Mouse (Mus musculus) cerebellum, adult (tissue): ENCODE results near the gene Plk1.

Experiments used
- ATAC-seq: cut with Nextera tagmentation; 2 replicates; pipeline ENCODE4 v1.9.2; 2017; ENCODE audit warnings: mild to moderate bottlenecking, moderate library complexity, mixed read lengths; ENCODE audit not compliant: insufficient number of reproducible peaks, low FRiP score, low TSS enrichment

Gene Plk1

GRCm38 (mm10) chr7:122158915-122159902 lies at the start of gene Plk1:
Plk1 (plus strand) TSS chr7:122159439.
- ATAC-seq, result peak; percentile 85

DNA sequence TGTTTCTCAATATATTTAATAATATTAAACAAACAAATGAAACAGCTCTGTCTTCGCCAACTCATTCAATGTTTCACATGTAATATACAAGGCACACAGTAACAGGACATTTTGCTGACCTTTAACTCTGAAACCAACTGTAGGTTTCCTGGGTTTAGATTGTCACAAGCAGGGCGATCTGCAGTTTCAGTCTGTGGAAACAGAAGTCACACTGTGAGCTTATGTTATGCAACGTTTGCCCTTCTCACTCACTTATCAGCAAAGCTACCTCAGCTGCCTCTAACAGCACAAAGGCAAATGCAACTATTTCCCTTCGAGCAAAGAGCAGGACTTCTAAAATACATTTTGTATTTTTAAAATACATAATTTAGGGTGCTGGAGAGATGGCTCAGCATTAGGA lies 35.7 kb upstream of the Plk1 start:
- ATAC-seq, result no peak

DNA sequence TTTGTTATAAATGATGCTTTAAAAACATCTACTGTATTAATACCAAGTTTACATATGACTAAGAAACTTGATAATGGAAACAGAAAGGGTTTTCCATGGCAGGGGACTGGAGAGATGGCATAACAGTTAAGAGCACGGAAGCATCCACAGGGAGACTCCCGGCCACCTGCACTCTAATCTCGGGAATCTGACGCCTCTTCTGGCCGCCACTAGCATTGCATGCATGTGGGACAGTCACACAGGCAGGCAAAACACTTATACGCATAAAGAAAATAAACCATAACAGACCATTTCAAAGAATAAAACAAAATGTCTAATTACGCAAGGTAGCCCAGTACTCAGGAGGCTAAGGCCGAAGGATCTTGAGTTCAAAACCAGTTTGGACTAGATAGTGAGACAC lies 33.6 kb upstream of the Plk1 start:
- no peak for ATAC-seq

GRCm38 (mm10) chr7:122126946-122127345 lies 32.3 kb upstream of the Plk1 start:
- no peak for ATAC-seq

GRCm38 (mm10) chr7:122131834-122132233 lies 27.4 kb upstream of the Plk1 start:
- ATAC-seq, result no peak

- ATAC-seq, result peak; percentile 97
Observed at GRCm38 (mm10) chr7:122132497-122133337, 26.5 kb upstream of the Plk1 start, which contains the start of the genes Palb2 and Dctn5. Palb2 (minus strand) TSS chr7:122132985. Dctn5 (plus strand) TSS chr7:122133041.

DNA sequence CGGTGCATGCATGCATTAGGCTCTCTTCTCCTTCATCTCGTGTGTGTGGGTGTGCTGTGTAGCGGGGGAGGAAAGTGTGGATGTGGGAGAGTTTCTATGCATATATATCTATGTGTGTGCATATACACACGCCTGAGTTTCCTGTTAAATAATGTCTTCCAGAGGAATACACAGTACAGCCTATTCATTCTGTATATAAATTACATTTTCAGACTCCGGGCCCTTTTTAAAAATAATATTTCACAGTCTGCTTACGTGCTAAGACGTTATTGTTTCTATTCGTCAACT lies 26.0 kb upstream of the Plk1 start:
- ATAC-seq, result no peak

DNA sequence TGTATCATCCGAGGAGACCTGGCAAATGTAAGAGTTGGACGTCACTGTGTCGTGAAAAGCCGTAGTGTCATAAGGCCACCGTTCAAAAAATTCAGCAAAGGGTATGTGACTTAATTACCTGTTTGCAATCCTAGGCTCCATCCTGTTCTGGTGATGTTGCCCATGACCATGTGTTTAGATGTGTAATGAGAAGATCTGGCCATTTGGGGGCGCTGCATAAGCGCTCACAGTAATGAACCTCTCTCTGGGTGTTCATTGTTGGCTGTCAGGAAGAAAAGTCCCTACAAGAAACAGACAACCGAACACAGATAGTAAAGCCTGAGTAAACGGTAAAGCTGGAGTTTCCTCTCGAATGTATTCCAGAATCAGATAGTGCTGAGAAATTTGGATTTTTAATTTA lies 24.2 kb upstream of the Plk1 start:
- ATAC-seq, result no peak

- ATAC-seq, result no peak
Observed at GRCm38 (mm10) chr7:122137071-122137470, 22.2 kb upstream of the Plk1 start.

DNA sequence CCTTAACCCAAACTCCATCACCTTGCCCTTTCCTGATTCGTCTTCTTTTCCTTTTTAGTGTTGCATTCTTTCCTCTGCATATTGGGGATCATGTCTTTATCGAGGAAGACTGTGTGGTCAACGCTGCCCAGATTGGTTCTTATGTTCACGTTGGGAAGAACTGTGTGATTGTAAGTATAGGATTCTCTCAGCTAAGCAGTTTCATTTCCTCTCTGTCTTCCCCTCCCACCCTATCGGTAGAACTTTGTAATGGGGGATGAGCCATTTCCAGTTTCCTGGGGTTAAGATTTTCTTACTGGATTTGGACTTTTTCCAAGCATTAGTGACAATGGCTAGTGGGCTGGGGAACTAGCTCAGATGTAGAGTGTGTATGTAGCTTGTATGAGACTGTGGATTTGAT lies 21.0 kb upstream of the Plk1 start:
- no peak for ATAC-seq

DNA sequence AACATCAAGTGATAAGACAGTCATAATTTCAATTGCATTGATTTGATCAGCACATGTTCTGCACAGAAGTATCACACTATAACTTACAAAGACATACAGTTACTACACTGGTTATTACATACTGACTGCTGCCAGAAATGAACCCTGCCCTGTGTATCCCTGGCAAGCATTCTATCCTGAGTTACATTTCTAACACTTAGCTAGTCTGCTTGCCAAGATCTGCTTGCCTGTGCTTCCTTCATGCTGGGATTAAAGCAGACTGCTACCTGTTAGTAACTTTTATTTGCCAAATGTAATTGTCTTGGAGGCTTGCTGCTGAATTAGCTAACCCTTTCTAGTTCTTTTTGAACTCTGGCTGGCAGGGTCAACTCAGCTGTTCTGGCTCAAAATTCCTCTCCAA lies 18.2 kb upstream of the Plk1 start:
- ATAC-seq, result no peak

DNA sequence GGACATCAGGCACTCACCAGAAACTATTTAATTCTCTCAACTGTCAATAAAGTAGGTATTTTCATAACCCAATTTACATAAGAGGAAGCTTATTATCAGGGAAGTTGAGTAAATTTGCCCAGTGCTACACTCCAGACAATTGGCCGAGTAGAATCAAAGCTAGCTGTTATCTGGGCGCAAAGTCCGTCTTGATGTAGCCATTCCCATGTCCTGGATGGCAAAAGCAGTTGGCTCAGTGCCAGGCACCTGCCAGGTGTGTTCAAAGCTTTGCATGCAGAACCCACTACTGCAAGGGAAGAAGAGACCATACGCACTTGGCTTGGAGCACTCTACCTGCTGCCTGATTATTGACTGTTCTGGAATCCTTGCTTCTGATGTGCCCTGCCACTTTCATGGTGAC lies 6.8 kb upstream of the Plk1 start:
- ATAC-seq, result no peak

DNA sequence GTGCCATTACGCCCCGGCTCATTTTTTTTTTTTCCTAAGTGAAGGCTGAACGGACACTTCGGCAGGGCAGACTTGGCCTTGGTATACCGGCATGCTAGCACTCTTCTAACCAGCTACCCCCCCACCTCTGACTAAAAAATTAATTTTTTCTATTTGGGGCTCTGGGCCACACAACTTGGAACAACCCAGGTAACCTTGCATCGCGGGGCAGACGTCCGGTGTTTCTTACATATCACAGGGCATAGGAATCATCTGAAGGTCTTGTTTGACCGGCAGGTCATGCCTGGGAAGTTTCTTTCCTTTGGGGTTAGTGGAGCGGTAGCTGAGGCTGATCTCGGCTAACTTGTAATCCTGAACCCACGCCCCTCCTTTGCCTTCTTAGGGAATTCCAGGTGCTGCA lies 751 bp upstream of the Plk1 start:
- ATAC-seq, result no peak

DNA sequence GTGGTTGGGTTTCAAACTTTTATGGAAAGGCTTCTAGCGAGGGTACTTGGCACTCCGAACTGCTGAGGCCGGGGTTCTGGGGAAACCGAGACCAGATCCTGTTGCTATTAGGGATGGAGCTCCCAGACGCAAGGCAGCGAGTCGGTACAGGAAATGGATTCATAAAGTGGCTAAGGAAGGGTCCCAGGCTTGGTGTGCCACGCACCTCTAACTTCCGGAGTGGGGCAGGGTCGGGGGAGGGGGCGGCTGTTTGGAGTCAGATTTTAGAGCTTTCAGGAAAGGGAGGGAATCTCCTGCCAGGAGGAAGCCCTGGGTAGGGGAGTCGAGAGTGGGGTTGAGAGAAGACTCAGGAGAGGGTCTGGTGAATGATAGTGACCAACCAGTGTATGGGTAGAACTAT lies 798 bp downstream of the Plk1 start:
- ATAC-seq, result no peak

DNA sequence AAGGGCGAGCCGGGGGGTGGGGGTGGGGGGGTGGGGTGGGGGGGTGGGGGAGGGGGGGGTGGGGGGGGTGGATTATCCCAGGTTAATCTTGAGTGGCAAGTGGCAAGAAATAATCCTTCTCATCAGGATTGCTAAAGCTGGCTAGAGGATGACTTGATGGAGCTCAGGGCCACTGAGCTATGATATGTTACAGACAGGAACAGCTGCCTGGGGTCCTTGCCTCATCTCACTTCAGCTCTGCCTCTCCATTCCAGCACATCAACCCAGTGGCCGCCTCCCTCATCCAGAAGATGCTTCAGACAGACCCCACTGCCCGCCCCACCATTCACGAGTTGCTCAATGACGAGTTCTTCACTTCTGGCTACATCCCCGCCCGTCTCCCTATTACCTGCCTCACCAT lies 4.5 kb downstream of the Plk1 start:
- no peak for ATAC-seq

- ATAC-seq, result no peak
Observed at GRCm38 (mm10) chr7:122167203-122167602, 8.0 kb downstream of the Plk1 start.

DNA sequence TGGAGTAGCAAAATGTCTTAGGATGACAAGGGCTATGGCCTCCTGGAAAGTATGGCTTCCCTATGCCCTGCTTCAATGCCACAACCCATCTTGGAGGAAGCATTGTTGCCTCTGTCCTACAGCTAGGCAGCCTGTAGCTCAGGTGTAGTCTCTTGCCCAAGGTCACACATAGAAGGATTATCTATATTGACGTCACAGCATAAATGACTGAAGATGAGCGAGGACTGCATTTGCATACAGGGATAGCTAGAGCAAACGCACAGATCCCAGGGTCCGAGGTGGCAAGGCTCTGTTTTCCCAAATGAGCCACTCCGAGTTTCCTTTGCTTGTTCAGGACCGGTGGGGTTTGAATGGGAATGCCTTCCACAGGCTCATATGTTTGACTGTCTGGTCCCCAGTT lies 11.5 kb downstream of the Plk1 start:
- no peak for ATAC-seq

DNA sequence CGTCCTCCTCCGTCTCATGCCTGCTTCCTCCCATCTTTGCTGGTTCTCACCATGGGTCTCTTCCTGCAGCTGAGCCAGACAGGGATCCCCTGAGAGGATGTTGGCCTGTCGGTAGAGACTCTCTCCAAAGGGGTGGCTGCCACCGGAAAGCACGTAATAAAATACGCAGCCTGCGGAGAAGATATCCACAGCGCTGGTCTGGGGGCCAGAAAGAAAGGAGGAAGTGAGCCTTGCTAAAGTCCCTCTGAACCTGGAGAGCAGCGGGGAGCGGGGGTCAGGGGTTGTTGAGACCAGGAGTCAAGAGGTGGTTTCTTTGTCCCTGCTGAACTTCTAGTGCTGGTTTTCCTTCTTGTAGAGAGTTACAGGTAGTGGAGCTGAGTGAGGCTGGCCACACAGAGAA lies 12.4 kb downstream of the Plk1 start:
- ATAC-seq, result no peak

GRCm38 (mm10) chr7:122180720-122181119 lies 21.5 kb downstream of the Plk1 start:
- ATAC-seq, result no peak

GRCm38 (mm10) chr7:122184569-122184968 lies 25.3 kb downstream of the Plk1 start:
- ATAC-seq, result no peak

DNA sequence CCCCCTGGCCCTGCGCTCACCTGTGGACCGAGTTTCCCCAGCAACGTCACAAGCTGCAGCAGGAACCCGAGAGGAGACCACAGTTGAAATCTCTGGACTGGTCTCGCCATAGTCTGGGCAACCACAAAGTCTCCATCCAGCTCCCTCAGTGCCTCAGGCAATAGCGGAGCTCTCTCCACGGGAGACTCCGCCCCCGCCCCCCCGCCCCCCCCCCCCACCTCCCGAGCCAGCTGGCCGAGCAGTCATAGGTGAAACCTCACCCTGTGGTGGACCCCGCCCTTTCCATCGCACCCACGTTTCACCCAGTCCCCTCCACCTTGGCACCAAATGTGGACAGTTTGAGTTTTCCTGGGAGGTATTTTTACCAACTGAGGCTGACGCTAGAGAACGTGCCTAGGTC lies 26.8 kb downstream of the Plk1 start, which contains the start of gene Ern2:
TSS of gene Ern2 (minus strand) at position 165 of the 400 bp plus-strand sequence.
- ATAC-seq, result no peak
